Mouse (Mus musculus) lung, postnatal 14 days (tissue): ENCODE results near the gene Cd164.

ENCODE experiments used
- DNase-seq: peaks from one replicate; pipeline ENCODE4 v3.0.0; 2021

Cd164 gene

DNA sequence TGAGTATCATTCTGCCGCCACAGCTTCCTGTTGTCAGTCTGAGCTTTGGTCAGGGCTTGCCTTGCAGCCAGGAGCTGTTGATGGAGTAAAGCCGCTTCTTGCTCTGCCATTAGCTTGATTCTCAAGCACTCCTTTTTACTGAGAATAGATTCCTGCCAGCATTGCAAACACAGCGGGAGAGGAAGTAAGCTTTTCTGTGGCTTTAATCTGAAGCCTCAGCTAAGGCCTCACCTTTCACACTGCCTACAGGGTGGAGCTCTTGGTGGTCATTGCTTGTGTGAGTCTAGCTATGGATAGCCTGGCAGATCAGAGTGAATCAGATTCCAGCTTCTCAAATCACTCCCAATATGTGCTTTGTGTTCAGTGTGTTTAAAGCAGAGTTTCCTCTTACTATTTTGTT is 33.1 kb downstream of the Cd164 start:
- DNase-seq = no peak

- DNase-seq = peak; percentile 58
These were observed 33.8 kb downstream of the Cd164 start for GRCm38 (mm10) chr10:41552847-41553589.

DNA sequence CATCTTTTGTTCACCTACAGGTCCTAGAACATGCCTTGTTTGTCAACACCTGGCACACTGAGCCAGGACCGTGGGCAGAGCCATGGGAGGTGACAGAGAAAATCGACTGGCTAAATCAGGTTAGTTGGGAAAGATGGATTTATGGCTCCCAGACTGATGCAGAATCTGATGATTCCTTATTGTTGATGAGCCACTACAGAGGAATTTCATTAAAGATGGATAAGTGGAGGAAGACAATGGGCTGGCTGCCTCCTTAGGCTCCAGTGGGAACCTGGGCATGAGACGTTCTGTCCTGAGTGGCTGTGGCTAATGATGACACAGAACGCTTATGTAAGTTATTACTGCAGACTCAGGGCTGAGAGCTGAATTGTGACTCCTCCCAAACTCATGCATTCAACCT is 34.5 kb downstream of the Cd164 start:
- no peak for DNase-seq

DNA sequence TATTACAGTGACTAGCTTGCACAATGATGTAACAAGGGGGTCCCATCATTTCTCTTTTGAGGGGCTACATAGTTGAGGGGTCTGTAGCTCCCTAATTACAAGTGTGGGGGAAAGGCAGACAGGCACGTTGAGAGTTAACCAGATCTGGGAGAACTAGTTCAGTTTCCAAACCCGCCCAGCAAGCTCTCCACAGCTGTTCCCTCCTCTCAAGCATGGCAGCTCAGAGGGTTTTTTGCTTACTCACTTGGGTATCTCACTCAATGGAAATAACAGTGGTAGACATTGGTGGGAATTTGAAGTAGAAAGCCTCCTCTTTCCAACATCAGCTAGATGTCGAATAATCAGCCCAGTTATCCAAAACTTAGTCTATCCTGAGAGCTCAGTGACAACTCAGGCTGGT is 35.9 kb downstream of the Cd164 start:
- DNase-seq = no peak

DNA sequence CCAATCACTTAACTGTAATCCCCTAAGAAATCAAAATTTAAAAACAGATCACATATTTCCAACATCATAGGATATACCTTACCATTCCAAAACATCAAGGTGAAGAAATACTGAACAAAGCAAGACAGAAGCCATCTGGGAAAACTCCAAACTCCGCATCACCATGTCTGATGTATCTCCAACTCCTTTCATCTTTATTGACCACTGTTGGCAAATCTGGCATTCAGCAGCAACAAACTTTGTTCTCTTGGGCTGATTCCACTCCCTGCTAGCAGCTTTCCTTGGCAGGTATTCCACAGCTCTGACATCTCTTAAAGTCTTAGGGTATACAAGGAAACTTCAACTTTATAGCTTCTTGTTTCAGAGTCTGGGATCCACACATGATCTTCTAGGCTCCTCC is 39.2 kb downstream of the Cd164 start:
- DNase-seq = no peak

- DNase-seq = no peak
These were observed 42.6 kb downstream of the Cd164 start for GRCm38 (mm10) chr10:41561701-41562395.

GRCm38 (mm10) chr10:41565141-41565540 is 45.9 kb downstream of the Cd164 start:
- DNase-seq = no peak

GRCm38 (mm10) chr10:41568306-41568705 is 49.1 kb downstream of the Cd164 start:
- DNase-seq = no peak

GRCm38 (mm10) chr10:41571065-41571464 is 51.9 kb downstream of the Cd164 start:
- DNase-seq = no peak

DNA sequence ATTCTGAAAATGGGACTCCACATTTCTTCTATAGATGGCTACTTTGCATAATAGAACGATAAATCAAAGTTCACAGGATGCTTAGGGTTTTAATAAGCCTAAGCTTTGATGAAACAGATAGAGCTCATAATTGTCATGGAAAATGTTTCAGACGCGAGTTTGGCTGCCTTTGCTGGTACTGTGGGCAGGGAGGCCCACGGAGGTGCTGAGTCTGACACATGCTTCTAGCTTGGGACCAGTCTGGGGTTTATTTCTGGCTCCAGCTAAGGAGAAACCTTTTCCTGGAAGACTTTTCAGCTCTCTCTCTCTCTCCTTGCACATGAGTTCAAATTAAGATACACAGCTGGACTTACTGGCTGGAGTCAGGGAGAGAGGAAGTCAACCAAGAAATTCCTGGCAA is 53.1 kb downstream of the Cd164 start:
- no peak for DNase-seq

GRCm38 (mm10) chr10:41573190-41573589 is 54.0 kb downstream of the Cd164 start:
- DNase-seq = peak; percentile 46

GRCm38 (mm10) chr10:41575451-41576327 is 56.5 kb downstream of the Cd164 start:
- no peak for DNase-seq

- no peak for DNase-seq
These were observed 57.2 kb downstream of the Cd164 start for GRCm38 (mm10) chr10:41576328-41576833.

DNA sequence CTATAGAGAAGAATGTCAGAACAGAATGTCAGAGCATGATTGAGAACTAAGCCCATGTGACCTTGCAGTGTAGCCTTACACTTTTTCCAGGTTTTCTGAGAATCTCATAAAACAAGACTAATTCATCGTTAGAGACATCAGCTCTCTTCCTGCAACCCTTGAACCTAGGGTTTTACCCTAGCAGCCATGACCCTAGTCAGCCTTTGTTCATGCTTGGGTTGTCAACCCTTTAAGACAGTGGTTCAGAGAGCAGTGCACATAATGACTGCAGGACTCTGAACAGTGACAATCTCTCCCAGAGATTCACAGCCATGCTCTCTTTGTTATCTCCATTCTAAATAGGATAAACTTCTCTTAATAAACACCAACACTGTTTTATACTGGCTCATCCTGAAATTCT is 59.3 kb downstream of the Cd164 start:
- DNase-seq = no peak

DNA sequence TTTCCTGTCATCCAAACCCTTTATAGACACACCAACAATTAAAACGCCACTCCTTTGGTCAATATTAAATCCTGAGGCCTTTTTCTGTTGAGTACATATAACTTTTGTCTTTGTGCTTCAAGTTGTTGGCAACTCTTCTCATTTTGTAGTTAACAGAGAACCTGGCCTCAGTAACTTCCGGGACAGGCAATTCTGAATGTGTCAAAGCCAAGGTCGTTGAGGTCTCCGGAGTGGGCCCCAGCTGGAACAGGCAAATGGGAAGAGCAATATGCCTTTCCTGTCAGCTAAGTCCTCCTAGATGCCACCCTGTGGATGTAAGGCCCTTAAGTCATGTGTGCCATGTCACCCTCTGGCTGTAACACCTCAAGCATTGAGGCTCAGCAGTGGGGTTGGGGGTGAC is 61.2 kb downstream of the Cd164 start:
- DNase-seq = no peak
